Mouse (Mus musculus) stomach, embryonic 16.5 days (tissue): ENCODE results near the gene Foxc1. TPM values are rescaled to one million over a fixed set of nuclear protein-coding genes. Genes with fewer than 3 reads are reported as not detected.

Experiments used
- ATAC-seq: fragments of 200-750 bp; cut with Nextera tagmentation; 2 replicates; pipeline ENCODE4 v1.8.0; 2017; ENCODE audit warnings: moderate number of reproducible peaks, moderate TSS enrichment; ENCODE audit not compliant: insufficient read depth, low FRiP score
- H3K27ac ChIP-seq: fragments of 300-500 bp; sonication (generic); 2 replicates; pipeline ENCODE4 v1.5.1; 2014; ENCODE audit warnings: low read length
- H3K27me3 ChIP-seq: fragments of 300-500 bp; sonication (generic); 2 replicates; pipeline ENCODE4 v1.6.1; 2014; ENCODE audit warnings: low read length, control low read depth, mixed read lengths; ENCODE audit not compliant: control insufficient read depth, insufficient read depth
- H3K36me3 ChIP-seq: fragments of 300-500 bp; sonication (generic); 2 replicates; pipeline ENCODE4 v1.6.1; 2014; ENCODE audit warnings: low read length; ENCODE audit not compliant: control insufficient read depth, insufficient read depth
- H3K4me1 ChIP-seq: fragments of 300-500 bp; sonication (generic); 2 replicates; pipeline ENCODE4 v1.6.1; 2014; ENCODE audit warnings: low read length, control low read depth, mixed read lengths; ENCODE audit not compliant: control insufficient read depth, insufficient read depth
- H3K4me2 ChIP-seq: fragments of 300-500 bp; sonication (generic); 2 replicates; pipeline ENCODE4 v1.6.1; 2014; ENCODE audit warnings: low read depth, low read length, mixed read lengths
- H3K4me3 ChIP-seq: fragments of 300-500 bp; sonication (generic); replicated peaks from 2 replicates; pipeline ENCODE4 v1.5.1; 2014; ENCODE audit warnings: mild to moderate bottlenecking, low read length
- H3K9ac ChIP-seq: fragments of 300-500 bp; sonication (generic); 2 replicates; pipeline ENCODE4 v1.6.1; 2014; ENCODE audit warnings: low read length
- H3K9me3 ChIP-seq: fragments of 300-500 bp; sonication (generic); replicated peaks from 2 replicates; pipeline ENCODE4 v1.6.1; 2016; ENCODE audit warnings: low read length, control low read depth; ENCODE audit not compliant: control insufficient read depth
- WGBS: fragments of 180-500 bp; shearing (Covaris S2); extraction: QIAGEN DNeasy Blood & Tissue Kit; methylation state at CpG from one replicate; pipeline ENCODE4 v1.1.7; 2014; 5-methylcytosine and 5-hydroxymethylcytosine counted together
- polyA plus RNA-seq: library from polyadenylated mRNA; unstranded; fragments of >200 nt; fragmentation: Nextera tagmentation; extraction: Ambion mirVana; gene quantifications from 2 replicates; pipeline ENCODE4 v1.2.1, GENCODE M21; 2015

Foxc1 gene
- polyA plus RNA-seq, 1 experiment from 2014 or later = 0.12 TPM

DNA sequence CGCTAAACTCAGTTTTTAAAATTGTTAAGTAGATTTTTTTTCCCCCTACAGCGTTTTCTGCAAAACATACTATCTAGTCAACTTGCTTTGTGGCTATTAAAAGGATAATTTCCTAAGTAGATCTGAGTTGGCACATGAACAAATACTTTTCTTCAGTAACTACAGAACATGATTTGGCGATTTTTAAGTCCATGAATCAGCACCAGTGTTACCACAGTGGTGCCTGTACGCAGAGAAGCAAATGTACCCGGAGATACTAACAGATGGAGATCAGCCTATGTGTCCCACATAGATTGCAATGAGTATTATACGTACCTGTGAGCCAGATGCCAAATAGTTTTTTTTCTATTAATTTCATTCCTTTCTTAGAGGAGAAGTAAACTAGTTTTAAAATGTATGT, 3.3 kb downstream of the Foxc1 start:
- H3K4me2 ChIP-seq = no peak overlapping the region
- 23% methylated on average over 6 of the region's 6 CpGs for WGBS

DNA sequence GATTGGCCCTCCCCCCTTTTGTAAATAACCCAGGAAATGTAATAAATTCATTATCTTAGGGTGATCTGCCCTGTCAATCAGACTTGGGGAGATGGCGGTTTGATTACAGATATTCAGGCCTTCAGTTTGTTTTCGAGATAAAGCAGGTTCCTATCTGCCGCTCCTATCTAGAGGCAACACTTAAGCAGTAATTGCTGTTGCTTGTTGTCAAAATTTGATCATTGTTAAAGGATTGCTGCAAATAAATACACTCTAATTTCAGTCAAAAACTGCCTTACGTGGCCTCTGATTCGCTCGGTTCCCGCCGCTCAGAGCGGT, 3.9 kb downstream of the Foxc1 start:
- no peak for ATAC-seq
- H3K36me3 ChIP-seq = no peaks in the 10 kb centered on the region
- peaks cover 33% of the 10 kb centered on the region for H3K4me1 ChIP-seq
- H3K27me3 ChIP-seq = peaks cover 70% of the 10 kb centered on the region
- WGBS = 13% methylated on average over 9 of the region's 9 CpGs
- H3K9me3 ChIP-seq = no peaks in the 10 kb centered on the region
- H3K4me2 ChIP-seq = peak overlapping the region; percentile 60
- peak overlapping the region; percentile 38; the same call in 1 of the 2 replicates for H3K9ac ChIP-seq
- H3K27ac ChIP-seq = no peak overlapping the region
- peak overlapping the region; percentile 43 for H3K4me3 ChIP-seq

More for the DNA sequence above, 3.3 kb downstream of the Foxc1 start:
- no peaks in the 10 kb centered on the region for H3K36me3 ChIP-seq
- no peak overlapping the region for H3K4me3 ChIP-seq
- ATAC-seq = no peak
- H3K9me3 ChIP-seq = no peaks in the 10 kb centered on the region
- H3K9ac ChIP-seq = no peak overlapping the region
- peaks cover 33% of the 10 kb centered on the region for H3K4me1 ChIP-seq
- peaks cover 71% of the 10 kb centered on the region for H3K27me3 ChIP-seq
- no peak overlapping the region for H3K27ac ChIP-seq

- peaks cover 69% of the 10 kb centered on the region for H3K27me3 ChIP-seq
- H3K36me3 ChIP-seq = no peaks in the 10 kb centered on the region
- H3K9ac ChIP-seq = peak overlapping the region; percentile 58
- H3K4me2 ChIP-seq = peak overlapping the region; percentile 60
- ATAC-seq = no peak
- H3K4me3 ChIP-seq = peak overlapping the region; percentile 43
- H3K4me1 ChIP-seq = peaks cover 30% of the 10 kb centered on the region
- 3% methylated on average over 65 of the region's 65 CpGs for WGBS
- H3K9me3 ChIP-seq = no peaks in the 10 kb centered on the region
- H3K27ac ChIP-seq = no peak overlapping the region
Measured at GRCm38 (mm10) chr13:31810693-31811541, 4.5 kb downstream of the Foxc1 start.

GRCm38 (mm10) chr13:31811542-31812021, 5.1 kb downstream of the Foxc1 start:
- Histone ChIP-seq H3K9ac (peak overlapping the region; percentile 58), H3K4me2 (peak overlapping the region; percentile 60), H3K9me3 (no peaks in the 10 kb centered on the region), H3K36me3 (no peaks in the 10 kb centered on the region), H3K4me3 (peak overlapping the region; percentile 43), H3K27ac (no peak overlapping the region), H3K27me3 (peaks cover 72% of the 10 kb centered on the region), H3K4me1 (peaks cover 26% of the 10 kb centered on the region)
- no peak for ATAC-seq
- WGBS = 24% methylated on average over 44 of the region's 44 CpGs

- Histone ChIP-seq H3K4me3 (no peak overlapping the region), H3K9me3 (no peaks in the 10 kb centered on the region), H3K4me2 (no peak overlapping the region), H3K9ac (no peak overlapping the region), H3K4me1 (peaks cover 17% of the 10 kb centered on the region), H3K27ac (no peak overlapping the region), H3K36me3 (no peaks in the 10 kb centered on the region), H3K27me3 (peaks cover 69% of the 10 kb centered on the region)
- no peak for ATAC-seq
- WGBS = 78% methylated on average over 2 of the region's 2 CpGs
Measured at GRCm38 (mm10) chr13:31812701-31813100, 6.3 kb downstream of the Foxc1 start.

DNA sequence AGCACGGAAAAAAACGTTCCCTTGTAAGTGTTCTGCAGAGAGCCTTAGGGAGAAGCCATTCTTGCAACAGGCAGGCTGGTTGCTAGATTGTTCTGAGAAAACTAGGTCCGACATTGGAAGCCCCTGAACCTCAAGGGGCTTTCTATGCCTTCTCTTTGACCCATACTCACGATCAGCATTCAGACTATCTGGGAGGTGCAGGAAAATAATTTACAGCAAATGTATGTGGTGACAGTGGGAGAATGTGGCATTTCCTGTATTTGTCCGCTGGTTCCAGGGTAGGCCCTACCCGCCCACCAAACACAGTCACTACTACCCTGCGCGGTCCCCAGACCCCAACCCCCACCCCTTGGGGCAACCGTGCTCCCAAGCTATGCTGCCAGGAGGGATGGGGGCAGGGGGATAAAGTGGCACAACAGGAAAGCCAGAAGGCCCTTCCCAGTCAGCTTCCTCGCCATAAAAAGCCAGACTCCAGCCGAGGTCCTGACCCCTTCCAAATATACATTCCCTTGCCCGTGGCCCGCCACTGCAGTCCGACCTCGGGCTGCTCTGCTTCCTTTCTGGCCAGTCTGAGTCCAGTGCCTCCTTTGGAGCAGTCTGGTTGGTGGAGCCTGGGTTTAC, 9.1 kb downstream of the Foxc1 start:
- Histone ChIP-seq H3K4me3 (no peak overlapping the region), H3K27ac (no peak overlapping the region), H3K9ac (no peak overlapping the region), H3K4me2 (no peak overlapping the region), H3K36me3 (no peaks in the 10 kb centered on the region), H3K9me3 (no peaks in the 10 kb centered on the region), H3K4me1 (peaks cover 6% of the 10 kb centered on the region; the same call in 1 of the 2 replicates), H3K27me3 (peaks cover 76% of the 10 kb centered on the region)
- no peak for ATAC-seq
- WGBS = 46% methylated on average over 15 of the region's 15 CpGs

DNA sequence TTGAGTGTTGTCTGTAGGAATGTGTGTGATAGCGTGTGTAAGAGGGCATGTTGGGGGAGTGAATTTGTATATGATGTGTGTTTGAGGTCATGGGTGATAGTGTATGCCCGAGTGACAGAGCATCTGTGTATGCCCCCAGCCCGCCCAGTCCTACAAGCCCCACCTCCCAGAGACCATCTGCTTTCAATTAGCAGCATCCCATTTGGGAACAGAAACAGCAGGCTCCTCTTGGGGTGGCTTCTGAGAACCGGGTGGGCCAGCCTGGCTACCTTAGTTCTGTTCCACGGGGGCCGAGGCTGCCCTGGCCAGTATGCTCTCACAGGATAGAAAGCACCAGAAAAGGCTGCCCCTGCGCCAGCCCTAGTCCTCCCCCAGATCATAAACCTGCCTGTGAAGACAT, 11.9 kb downstream of the Foxc1 start:
- Histone ChIP-seq H3K4me2 (no peak overlapping the region), H3K27ac (no peak overlapping the region), H3K9me3 (no peaks in the 10 kb centered on the region), H3K36me3 (no peaks in the 10 kb centered on the region), H3K27me3 (peaks cover 53% of the 10 kb centered on the region), H3K9ac (no peak overlapping the region), H3K4me1 (peaks cover 10% of the 10 kb centered on the region; the same call in 1 of the 2 replicates), H3K4me3 (no peak overlapping the region)
- no peak for ATAC-seq
- WGBS = 49% methylated on average over 7 of the region's 7 CpGs

- H3K27me3 ChIP-seq = peaks cover 39% of the 10 kb centered on the region
- H3K27ac ChIP-seq = no peak overlapping the region
- H3K9ac ChIP-seq = no peak overlapping the region
- no peak overlapping the region for H3K4me3 ChIP-seq
- H3K9me3 ChIP-seq = no peaks in the 10 kb centered on the region
- H3K4me2 ChIP-seq = no peak overlapping the region
- ATAC-seq = no peak
- peaks cover 10% of the 10 kb centered on the region; the same call in 1 of the 2 replicates for H3K4me1 ChIP-seq
- H3K36me3 ChIP-seq = no peaks in the 10 kb centered on the region
- 51% methylated on average over 14 of the region's 14 CpGs for WGBS
Measured at GRCm38 (mm10) chr13:31819664-31820405, 13.4 kb downstream of the Foxc1 start.
